10 mouse cellular contexts compared by ENCODE assay signal in genomic region chr9:100910352-100910751, GRCm38 (mm10).
DNase-seq lines count a peak whose midpoint lies in the region; ATAC-seq and TF ChIP-seq lines count a peak whose summit lies in the region.
"Had no signal": no experiment of that assay in that cellular context is flagged by ENCODE, and none has a peak within 500 bp of the region (broad histone marks: within the 10 kb centered on the region; RNA-seq: fewer than 3 reads in every experiment).

No protein-coding gene starts in this region.

- no peak for TF ChIP-seq EP300 in stomach, postnatal 0 days (optimal IDR thresholded peaks at IDR 0.05)

- H3K9me3 ChIP-seq in liver, embryonic 12.5 days (replicated peaks), result no peaks in the 10 kb centered on the region
- no peaks in the 10 kb centered on the region for H3K9me3 ChIP-seq in stomach, postnatal 0 days (ENCODE audit: control insufficient read depth, low read length)
- H3K9me3 ChIP-seq: heart, embryonic 10.5 days had no signal

- no peaks in the 10 kb centered on the region for H3K4me1 ChIP-seq in liver, adult 2 months (ENCODE audit: control insufficient read depth, insufficient read depth, low read length)
- H3K4me1 ChIP-seq in liver, embryonic 12.5 days, result no peaks in the 10 kb centered on the region
- H3K4me1 ChIP-seq in stomach, postnatal 0 days (replicated peaks; ENCODE audit: control insufficient read depth, insufficient read depth), result no peaks in the 10 kb centered on the region
- H3K4me1 ChIP-seq: heart, embryonic 10.5 days had no signal

- DNase-seq in adrenal gland, adult (ENCODE audit: inconsistent age in 2 of 2, low spot score in 1 of 2), result peak; percentile 6 to 36
- no peak for DNase-seq in adrenal gland, adult 2 months
- peak; percentile 35 for DNase-seq in liver, adult 2 months (ENCODE audit: extremely low read depth, low read depth, low spot score)
- peak; percentile 26 for DNase-seq in kidney, postnatal 10 days
- DNase-seq in stomach, postnatal 0 days (ENCODE audit: low spot score), result no peak
- no peak for DNase-seq in ovary, adult 18-20 months (ENCODE audit: low spot score)
- DNase-seq in adipocyte (ENCODE audit: low spot score), result no peak

- no peak overlapping the region for H3K9ac ChIP-seq in liver, adult 2 months (ENCODE audit: low read depth, low read length)
- no peak overlapping the region for H3K9ac ChIP-seq in liver, embryonic 12.5 days
- no peak overlapping the region for H3K9ac ChIP-seq in stomach, postnatal 0 days (ENCODE audit: low read length)

- H3K27me3 ChIP-seq in liver, adult 2 months (ENCODE audit: control insufficient read depth, insufficient read depth, low read length), result no peaks in the 10 kb centered on the region
- H3K27me3 ChIP-seq in liver, embryonic 12.5 days (replicated peaks), result no peaks in the 10 kb centered on the region
- H3K27me3 ChIP-seq in stomach, postnatal 0 days (ENCODE audit: control insufficient read depth, insufficient read depth, low read length), result no peaks in the 10 kb centered on the region

- H3K4me3 ChIP-seq in liver, adult 2 months (ENCODE audit: insufficient read depth, low read depth, low read length), result no peak overlapping the region
- no peak overlapping the region for H3K4me3 ChIP-seq in liver, embryonic 12.5 days
- H3K4me3 ChIP-seq in stomach, postnatal 0 days (ENCODE audit: low read depth, low read length), result no peak overlapping the region
- H3K4me3 ChIP-seq: heart, embryonic 10.5 days had no signal

- no peaks in the 10 kb centered on the region for H3K79me2 ChIP-seq in liver, adult 2 months (ENCODE audit: control insufficient read depth, insufficient read depth, low read length)

- peaks cover 5% of the 10 kb centered on the region for H3K36me3 ChIP-seq in liver, adult 2 months (ENCODE audit: control insufficient read depth, insufficient read depth, low read length)
- H3K36me3 ChIP-seq in liver, embryonic 12.5 days, result peaks cover 37% of the 10 kb centered on the region
- H3K36me3 ChIP-seq in stomach, postnatal 0 days (ENCODE audit: control insufficient read depth, insufficient read depth, low read length), result peaks cover 2% of the 10 kb centered on the region; the same call in 1 of the 2 replicates

- no peak for ATAC-seq in liver, embryonic 12.5 days
- no peak for ATAC-seq in stomach, postnatal 0 days (ENCODE audit: low FRiP score, low TSS enrichment)
- ATAC-seq: midbrain, embryonic 16.5 days had no signal

- peak; percentile 20; the same call in 1 of the 2 replicates for TF ChIP-seq CTCF in liver, adult 2 months (IDR thresholded peaks at IDR 0.05; ENCODE audit: low read depth, low read length)
- TF ChIP-seq CTCF in stomach, postnatal 0 days (IDR thresholded peaks at IDR 0.05; ENCODE audit: low read depth), result peak; percentile 57

- no peak for TF ChIP-seq POLR2A in liver, adult 2 months (IDR thresholded peaks at IDR 0.05; ENCODE audit: extremely low read depth, insufficient read depth, low read length)

- H3K4me2 ChIP-seq in liver, embryonic 12.5 days, result no peak overlapping the region
- no peak overlapping the region for H3K4me2 ChIP-seq in stomach, postnatal 0 days (replicated peaks; ENCODE audit: low read depth)

- H3K27ac ChIP-seq in liver, adult 2 months (replicated peaks; ENCODE audit: insufficient read depth, low read depth, low read length), result no peak overlapping the region
- H3K27ac ChIP-seq in liver, embryonic 12.5 days, result no peak overlapping the region
- no peak overlapping the region for H3K27ac ChIP-seq in stomach, postnatal 0 days (replicated peaks)
- H3K27ac ChIP-seq: heart, embryonic 10.5 days had no signal

Comparison
In these comparisons a context has a peak if more than half of its experiments do, and no peak if none do; other contexts are left out.
1. DNase-seq: peak in adrenal gland, adult (2 of 2), liver, adult 2 months (single experiment) and kidney, postnatal 10 days (single experiment); none in adrenal gland, adult 2 months (single experiment), stomach, postnatal 0 days (single experiment), ovary, adult 18-20 months (single experiment) and adipocyte (single experiment).